Mouse (Mus musculus) cerebellum, postnatal 10 days (tissue): ENCODE data around the gene Gm21118.
"Not testable (repeated sequence)": the region's sequence is repeated elsewhere in the genome, so short reads cannot be mapped to it uniquely, and the experiment has no call there.

Source experiments
- DNase-seq, 2 experiments: peaks; one replicate each; pipeline ENCODE4 v3.0.0; 2021; ENCODE audit warnings: mixed read lengths in 2 of 2

Gm21118 gene

GRCm38 (mm10) chrY:70273542-70273941, at the start of gene Gm21118:
Gm21118 (minus strand) TSS chrY:70273642.
- DNase-seq, result not testable (repeated sequence)

DNA sequence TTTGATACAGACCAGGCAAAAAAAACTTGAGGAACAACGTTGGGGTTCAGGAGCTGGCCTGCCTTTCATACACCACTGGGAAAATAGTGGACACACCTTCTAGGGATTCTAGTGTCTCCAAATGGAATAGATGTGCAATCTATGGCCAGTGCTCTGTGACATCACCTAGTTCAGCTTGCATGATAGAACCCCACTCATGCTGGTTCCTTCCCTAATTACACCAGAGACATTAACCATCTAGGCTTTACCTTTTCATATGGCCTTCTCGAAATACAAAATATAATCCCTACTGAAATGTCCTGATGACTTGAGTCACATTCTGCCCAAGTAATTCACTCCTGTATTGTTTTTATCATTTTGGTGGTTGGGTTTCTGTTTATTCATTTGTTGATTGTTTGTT, 29.7 kb upstream of the Gm21118 start, which contains the start of the genes Gm29423 and Gm29644:
Gene Gm29423 (minus strand): TSS at position 101 of the 400 bp plus-strand sequence.
Gene Gm29644 (minus strand): TSS at position 157 of the 400 bp plus-strand sequence.
- not testable (repeated sequence) for DNase-seq
